Mouse (Mus musculus): ENCODE results near the gene Trip4.

Trip4 gene

GRCm38 (mm10) chr9:65834628-65835354 lies 73.8 kb downstream of the Trip4 start:
- no peak for DNase-seq (ENCODE audit: low spot score)

GRCm38 (mm10) chr9:65833640-65834039 lies 75.0 kb downstream of the Trip4 start:
- DNase-seq (ENCODE audit: low spot score) = no peak

GRCm38 (mm10) chr9:65833230-65833629 lies 75.4 kb downstream of the Trip4 start:
- no peak for DNase-seq (ENCODE audit: low spot score)

GRCm38 (mm10) chr9:65832041-65832440 lies 76.6 kb downstream of the Trip4 start:
- DNase-seq (ENCODE audit: low spot score) = no peak

GRCm38 (mm10) chr9:65831164-65831563 lies 77.4 kb downstream of the Trip4 start:
- DNase-seq (ENCODE audit: low spot score) = no peak

GRCm38 (mm10) chr9:65830255-65830654 lies 78.3 kb downstream of the Trip4 start:
- no peak for DNase-seq (ENCODE audit: low spot score)

GRCm38 (mm10) chr9:65829410-65829809 lies 79.2 kb downstream of the Trip4 start:
- no peak for DNase-seq (ENCODE audit: low spot score)

- DNase-seq (ENCODE audit: low spot score) = no peak
These were observed 80.1 kb downstream of the Trip4 start for GRCm38 (mm10) chr9:65828511-65828910.

GRCm38 (mm10) chr9:65828016-65828403 lies 80.6 kb downstream of the Trip4 start:
- no peak for DNase-seq (ENCODE audit: low spot score)

- peak; percentile 95 for DNase-seq (ENCODE audit: low spot score)
These were observed 81.1 kb downstream of the Trip4 start, which contains the start of gene Zfp609 for GRCm38 (mm10) chr9:65827344-65828015. Gene Zfp609, minus strand, starts transcription at chr9:65827564.

GRCm38 (mm10) chr9:65826588-65827343 lies 81.8 kb downstream of the Trip4 start:
- DNase-seq (ENCODE audit: low spot score) = peak; percentile 23

GRCm38 (mm10) chr9:65826226-65826587 lies 82.4 kb downstream of the Trip4 start:
- no peak for DNase-seq (ENCODE audit: low spot score)

- DNase-seq (ENCODE audit: low spot score) = no peak
These were observed 84.7 kb downstream of the Trip4 start for GRCm38 (mm10) chr9:65823716-65824462.

GRCm38 (mm10) chr9:65822011-65822410 lies 86.6 kb downstream of the Trip4 start:
- no peak for DNase-seq (ENCODE audit: low spot score)

- DNase-seq (ENCODE audit: low spot score) = no peak
These were observed 88.3 kb downstream of the Trip4 start for GRCm38 (mm10) chr9:65820301-65820700.

- DNase-seq (ENCODE audit: low spot score) = no peak
These were observed 90.2 kb downstream of the Trip4 start for GRCm38 (mm10) chr9:65818402-65818801.

- DNase-seq (ENCODE audit: low spot score) = no peak
These were observed 95.8 kb downstream of the Trip4 start for GRCm38 (mm10) chr9:65812841-65813240.

GRCm38 (mm10) chr9:65811784-65812183 lies 96.8 kb downstream of the Trip4 start:
- no peak for DNase-seq (ENCODE audit: low spot score)

- no peak for DNase-seq (ENCODE audit: low spot score)
These were observed 100.8 kb downstream of the Trip4 start for GRCm38 (mm10) chr9:65807818-65808217.

- DNase-seq (ENCODE audit: low spot score) = no peak
These were observed 101.3 kb downstream of the Trip4 start for GRCm38 (mm10) chr9:65807251-65807650.

GRCm38 (mm10) chr9:65799770-65800169 lies 108.8 kb downstream of the Trip4 start:
- no peak for DNase-seq (ENCODE audit: low spot score)

- no peak for DNase-seq (ENCODE audit: low spot score)
These were observed 112.9 kb downstream of the Trip4 start for GRCm38 (mm10) chr9:65795651-65796050.

Measured in ovary, postnatal 36 days (tissue).